Mouse (Mus musculus) forebrain, embryonic 16.5 days (tissue): Measurements from ENCODE around the gene Hist1h3f. TPM values are rescaled to one million over a fixed set of nuclear protein-coding genes. Genes with fewer than 3 reads are reported as not detected.
A peak's percentile ranks its signal among the peaks of the same experiment; 100 is the strongest.
"Not testable (repeated sequence)": the region's sequence is repeated elsewhere in the genome, so short reads cannot be mapped to it uniquely, and the experiment has no call there.

ENCODE experiments used
- ATAC-seq: fragments of 200-750 bp; cut with Nextera tagmentation; 2 replicates; pipeline ENCODE4 v1.8.0; 2017; ENCODE audit warnings: mild to moderate bottlenecking, moderate library complexity
- H3K27ac ChIP-seq: fragments of 300-500 bp; sonication (generic); 2 replicates; pipeline ENCODE4 v1.5.1; 2014; ENCODE audit warnings: low read length, control low read depth
- H3K27me3 ChIP-seq: fragments of 300-500 bp; sonication (generic); replicated peaks from 2 replicates; pipeline ENCODE4 v1.6.1; 2014; ENCODE audit warnings: low read length; ENCODE audit not compliant: control insufficient read depth, insufficient read depth
- H3K36me3 ChIP-seq: fragments of 300-500 bp; sonication (generic); 2 replicates; pipeline ENCODE4 v1.6.1; 2014; ENCODE audit not compliant: control insufficient read depth, insufficient read depth
- H3K4me1 ChIP-seq: fragments of 300-500 bp; sonication (generic); replicated peaks from 2 replicates; pipeline ENCODE4 v1.6.1; 2014; ENCODE audit warnings: low read length; ENCODE audit not compliant: control insufficient read depth, insufficient read depth
- H3K4me2 ChIP-seq: fragments of 300-500 bp; sonication (generic); 2 replicates; pipeline ENCODE4 v1.6.1; 2014; ENCODE audit warnings: mild to moderate bottlenecking, low read length, control low read depth
- H3K4me3 ChIP-seq: fragments of 300-500 bp; sonication (generic); replicated peaks from 2 replicates; pipeline ENCODE4 v1.5.1; 2014; ENCODE audit warnings: mild to moderate bottlenecking, low read length, control low read depth
- H3K9ac ChIP-seq: fragments of 300-500 bp; sonication (generic); replicated peaks from 2 replicates; pipeline ENCODE4 v1.6.1; 2014; ENCODE audit warnings: low read depth, low read length, control low read depth
- H3K9me3 ChIP-seq: fragments of 300-500 bp; sonication (generic); 2 replicates; pipeline ENCODE4 v1.6.1; 2016; ENCODE audit warnings: low read length; ENCODE audit not compliant: control insufficient read depth
- WGBS: fragments of 180-500 bp; shearing (Covaris S2); extraction: QIAGEN DNeasy Blood & Tissue Kit; methylation state at CpG from one replicate; pipeline ENCODE4 v1.1.7; 2014; 5-methylcytosine and 5-hydroxymethylcytosine counted together
- polyA plus RNA-seq: library from polyadenylated mRNA; unstranded; fragments of >200 nt; fragmentation: Nextera tagmentation; extraction: Ambion mirVana; gene quantifications from 2 replicates; pipeline ENCODE4 v1.2.1, GENCODE M21; 2015

Hist1h3f gene
- polyA plus RNA-seq, 1 experiment from 2014 or later = 0.30 TPM

DNA sequence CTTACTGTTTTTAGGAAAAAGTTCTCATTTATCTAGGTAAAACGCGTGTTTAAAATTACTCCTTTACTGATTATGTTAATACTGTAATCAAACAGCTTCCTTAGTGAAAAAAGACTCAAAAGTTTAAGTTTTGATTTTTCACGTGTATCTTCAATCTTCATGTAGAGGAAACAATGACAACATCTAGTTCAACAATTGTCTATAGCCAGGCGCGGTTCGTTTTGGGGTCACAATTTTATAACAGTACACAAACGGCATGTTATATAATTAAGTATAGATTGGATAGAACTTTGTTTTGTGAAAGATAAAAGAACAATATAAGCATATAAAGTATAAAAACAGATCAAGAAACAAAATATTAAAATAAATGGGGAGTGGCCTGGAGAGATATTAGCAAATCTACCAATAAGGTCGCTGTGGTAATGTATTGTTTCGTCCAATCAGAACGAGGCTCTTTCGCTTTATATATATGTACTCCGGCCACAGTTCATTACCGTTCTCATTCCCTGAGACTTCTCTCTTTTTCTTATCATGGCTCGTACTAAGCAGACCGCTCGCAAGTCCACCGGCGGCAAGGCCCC, 31.5 kb downstream of the Hist1h3f start, which contains the start of gene Hist1h3d:
Gene Hist1h3d, plus strand, starts transcription at position 493 of the 581 bp plus-strand sequence.
- WGBS = under 1% methylated on average over 14 of the region's 18 CpGs
- Histone ChIP-seq H3K9me3 (no peaks in the 10 kb centered on the region), H3K36me3 (no peaks in the 10 kb centered on the region), H3K27ac (peak within 1 kb of the TSS; percentile 86), H3K27me3 (no peaks in the 10 kb centered on the region), H3K4me1 (peaks cover 24% of the 10 kb centered on the region), H3K4me3 (peak within 1 kb of the TSS; percentile 49), H3K4me2 (peak within 1 kb of the TSS; percentile 75), H3K9ac (peak within 1 kb of the TSS; percentile 64)
- ATAC-seq = peak; percentile 45

DNA sequence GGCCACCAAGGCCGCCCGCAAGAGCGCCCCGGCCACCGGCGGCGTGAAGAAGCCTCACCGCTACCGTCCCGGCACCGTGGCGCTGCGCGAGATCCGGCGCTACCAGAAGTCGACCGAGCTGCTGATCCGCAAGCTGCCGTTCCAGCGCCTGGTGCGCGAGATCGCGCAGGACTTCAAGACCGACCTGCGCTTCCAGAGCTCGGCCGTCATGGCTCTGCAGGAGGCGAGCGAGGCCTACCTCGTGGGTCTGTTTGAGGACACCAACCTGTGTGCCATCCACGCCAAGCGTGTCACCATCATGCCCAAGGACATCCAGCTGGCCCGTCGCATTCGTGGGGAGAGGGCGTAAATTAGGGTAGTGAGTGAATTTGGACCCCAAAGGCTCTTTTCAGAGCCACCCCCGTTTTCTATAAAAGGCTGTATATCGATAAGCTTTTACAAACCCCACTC, 32.0 kb downstream of the Hist1h3f start:
- not testable (repeated sequence) for H3K9me3 ChIP-seq, ATAC-seq
- WGBS = 0% methylated on average over 10 of the region's 40 CpGs

DNA sequence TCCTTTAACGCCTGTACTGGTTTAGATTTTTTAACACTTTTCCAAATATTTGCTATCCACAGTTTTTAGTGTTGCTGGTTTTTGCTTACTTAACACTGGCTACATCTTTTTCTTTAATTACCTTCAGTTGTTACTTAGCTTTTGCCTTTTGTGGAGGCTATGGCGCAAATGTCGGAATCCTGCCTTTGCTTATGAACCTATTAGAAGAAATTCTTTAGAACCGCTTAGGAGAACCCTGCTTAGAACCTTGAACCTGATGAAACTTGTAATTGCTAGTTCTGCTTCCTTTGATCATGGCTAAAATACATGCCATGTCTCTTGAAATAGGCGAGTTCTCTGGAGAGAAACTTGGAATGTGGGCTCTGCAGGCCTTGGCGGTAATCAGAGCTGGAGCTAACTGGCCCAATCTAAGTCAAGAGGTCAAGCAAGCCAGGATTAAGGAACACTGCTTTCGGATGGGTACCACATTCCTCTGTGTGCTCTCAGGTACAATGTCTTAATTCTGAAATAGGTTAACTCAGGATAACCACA, 32.6 kb downstream of the Hist1h3f start:
- no peaks in the 10 kb centered on the region for H3K36me3 ChIP-seq
- H3K27me3 ChIP-seq = no peaks in the 10 kb centered on the region
- ATAC-seq = no peak
- peak overlapping the region; percentile 49 for H3K4me3 ChIP-seq
- H3K4me1 ChIP-seq = peaks cover 24% of the 10 kb centered on the region
- peak overlapping the region; percentile 1; the same call in 1 of the 2 replicates for H3K27ac ChIP-seq
- peak overlapping the region; percentile 64 for H3K9ac ChIP-seq
- WGBS = 2% methylated on average over 7 of the region's 7 CpGs
- peak overlapping the region; percentile 75 for H3K4me2 ChIP-seq
- no peaks in the 10 kb centered on the region for H3K9me3 ChIP-seq

More for the DNA sequence above, 32.0 kb downstream of the Hist1h3f start:
- H3K4me2 ChIP-seq = peak overlapping the region; percentile 75
- H3K4me3 ChIP-seq = peak overlapping the region; percentile 49
- not testable (repeated sequence) for H3K27me3 ChIP-seq, H3K36me3 ChIP-seq
- peak overlapping the region; percentile 78 for H3K27ac ChIP-seq
- peaks cover 24% of the 10 kb centered on the region for H3K4me1 ChIP-seq
- peak overlapping the region; percentile 64 for H3K9ac ChIP-seq

DNA sequence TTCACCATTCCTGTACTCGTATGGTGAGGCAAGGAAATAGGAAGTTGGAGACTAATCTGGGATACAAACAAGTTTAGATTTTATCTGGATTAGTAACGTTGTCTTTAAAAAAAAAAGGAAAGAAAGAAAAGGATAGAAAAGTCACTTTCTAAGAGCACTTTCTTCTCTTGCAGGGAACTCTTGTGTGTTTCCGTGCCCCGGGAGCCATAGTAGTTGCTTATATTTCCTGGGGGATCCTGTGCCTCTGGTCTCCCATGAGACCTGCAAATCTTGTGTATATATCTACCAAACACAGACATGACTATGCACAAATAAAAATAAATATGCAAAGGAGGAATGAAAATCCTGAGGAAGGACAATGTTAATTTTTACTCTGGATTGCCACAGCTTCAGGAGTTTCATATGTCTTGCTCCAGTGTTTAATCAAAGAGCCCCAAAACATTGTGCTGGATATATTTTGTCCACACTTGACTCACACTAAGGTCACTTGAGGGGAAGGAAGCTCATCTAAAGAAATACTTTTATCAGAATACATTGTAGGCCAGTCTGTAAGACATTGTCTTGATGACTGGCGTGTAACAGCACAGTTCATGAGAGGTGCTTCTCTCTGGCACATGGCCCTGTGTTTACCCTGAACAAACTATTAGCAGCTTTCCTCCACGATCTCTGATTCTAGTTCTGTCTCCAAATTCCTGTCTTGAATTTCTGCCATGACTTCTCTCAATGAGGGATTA, 33.2 kb downstream of the Hist1h3f start:
- H3K9me3 ChIP-seq = no peaks in the 10 kb centered on the region
- peak overlapping the region; percentile 75 for H3K4me2 ChIP-seq
- peaks cover 28% of the 10 kb centered on the region for H3K4me1 ChIP-seq
- no peak for ATAC-seq
- no peaks in the 10 kb centered on the region for H3K27me3 ChIP-seq
- H3K9ac ChIP-seq = no peak overlapping the region; the same call in 1 of the 2 replicates
- no peaks in the 10 kb centered on the region for H3K36me3 ChIP-seq
- no peak overlapping the region for H3K27ac ChIP-seq
- WGBS = 35% methylated on average over 6 of the region's 6 CpGs
- H3K4me3 ChIP-seq = peak overlapping the region; percentile 49

DNA sequence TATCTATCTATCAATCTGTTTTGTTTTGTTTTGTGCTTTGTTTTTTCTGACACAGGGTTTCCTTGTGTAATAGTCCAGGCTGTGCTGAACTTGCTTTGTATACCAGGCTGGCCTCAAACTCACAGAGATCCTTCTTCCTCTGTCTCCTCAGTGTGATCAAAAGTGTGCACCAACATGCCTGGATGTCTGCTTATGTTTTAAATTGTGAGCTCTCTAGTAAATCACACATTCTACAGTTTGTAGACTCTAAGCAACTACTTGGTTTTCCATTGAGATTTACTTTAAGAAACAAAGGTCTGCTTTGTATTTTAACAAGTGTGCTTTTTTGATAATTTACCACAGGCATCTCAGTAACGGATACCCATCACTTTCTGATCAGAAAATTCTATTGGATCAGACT, 34.0 kb downstream of the Hist1h3f start:
- H3K27ac ChIP-seq = no peak overlapping the region
- ATAC-seq = no peak
- H3K4me3 ChIP-seq = no peak overlapping the region
- peaks cover 30% of the 10 kb centered on the region for H3K4me1 ChIP-seq
- no peak overlapping the region for H3K4me2 ChIP-seq
- H3K27me3 ChIP-seq = no peaks in the 10 kb centered on the region
- WGBS = 86% methylated on average over 1 of the region's 1 CpGs
- H3K36me3 ChIP-seq = no peaks in the 10 kb centered on the region
- H3K9me3 ChIP-seq = no peaks in the 10 kb centered on the region
- no peak overlapping the region for H3K9ac ChIP-seq

DNA sequence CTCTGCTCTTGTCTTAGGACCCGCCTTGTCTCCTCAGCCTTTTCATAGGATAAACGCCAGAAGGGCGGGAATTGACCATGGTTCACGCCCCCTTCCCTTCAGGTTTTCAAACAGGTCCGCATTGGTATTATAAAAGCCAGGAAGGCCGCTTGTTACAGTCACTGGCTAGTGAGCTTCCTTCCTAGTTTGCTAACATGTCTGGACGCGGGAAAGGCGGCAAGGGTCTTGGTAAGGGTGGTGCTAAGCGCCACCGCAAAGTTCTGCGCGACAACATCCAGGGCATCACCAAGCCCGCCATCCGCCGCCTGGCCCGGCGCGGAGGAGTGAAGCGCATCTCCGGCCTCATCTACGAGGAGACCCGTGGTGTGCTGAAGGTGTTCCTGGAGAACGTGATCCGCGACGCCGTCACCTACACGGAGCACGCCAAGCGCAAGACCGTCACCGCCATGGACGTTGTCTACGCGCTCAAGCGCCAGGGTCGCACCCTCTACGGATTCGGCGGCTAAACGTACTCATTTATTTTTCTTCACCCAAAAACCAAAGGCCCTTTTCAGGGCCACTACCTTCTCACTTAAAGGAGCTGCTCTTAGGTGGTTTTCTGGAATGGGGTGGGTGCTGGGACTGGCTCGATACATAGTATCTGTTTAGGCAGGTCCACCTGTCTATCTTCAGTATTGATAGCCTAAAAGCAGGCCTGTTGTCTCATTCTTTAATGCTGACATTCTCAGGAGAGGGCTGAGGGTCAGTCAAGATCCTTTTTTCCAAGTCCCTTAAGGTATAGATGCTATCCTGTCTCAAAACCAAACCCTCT, 37.8 kb downstream of the Hist1h3f start, which contains the start of gene Hist1h4d:
Gene Hist1h4d, plus strand, starts transcription at position 191 of the 811 bp plus-strand sequence.
- Histone ChIP-seq H3K27ac (peak within 1 kb of the TSS; percentile 80), H3K4me1 (peaks cover 38% of the 10 kb centered on the region), H3K4me2 (peak within 1 kb of the TSS; percentile 96), H3K4me3 (peak within 1 kb of the TSS; percentile 61), H3K27me3 (no peaks in the 10 kb centered on the region), H3K9ac (peak within 1 kb of the TSS; percentile 67), H3K36me3 (no peaks in the 10 kb centered on the region), H3K9me3 (no peaks in the 10 kb centered on the region)
- WGBS = under 1% methylated on average over 41 of the region's 43 CpGs
- ATAC-seq = peak; percentile 89

DNA sequence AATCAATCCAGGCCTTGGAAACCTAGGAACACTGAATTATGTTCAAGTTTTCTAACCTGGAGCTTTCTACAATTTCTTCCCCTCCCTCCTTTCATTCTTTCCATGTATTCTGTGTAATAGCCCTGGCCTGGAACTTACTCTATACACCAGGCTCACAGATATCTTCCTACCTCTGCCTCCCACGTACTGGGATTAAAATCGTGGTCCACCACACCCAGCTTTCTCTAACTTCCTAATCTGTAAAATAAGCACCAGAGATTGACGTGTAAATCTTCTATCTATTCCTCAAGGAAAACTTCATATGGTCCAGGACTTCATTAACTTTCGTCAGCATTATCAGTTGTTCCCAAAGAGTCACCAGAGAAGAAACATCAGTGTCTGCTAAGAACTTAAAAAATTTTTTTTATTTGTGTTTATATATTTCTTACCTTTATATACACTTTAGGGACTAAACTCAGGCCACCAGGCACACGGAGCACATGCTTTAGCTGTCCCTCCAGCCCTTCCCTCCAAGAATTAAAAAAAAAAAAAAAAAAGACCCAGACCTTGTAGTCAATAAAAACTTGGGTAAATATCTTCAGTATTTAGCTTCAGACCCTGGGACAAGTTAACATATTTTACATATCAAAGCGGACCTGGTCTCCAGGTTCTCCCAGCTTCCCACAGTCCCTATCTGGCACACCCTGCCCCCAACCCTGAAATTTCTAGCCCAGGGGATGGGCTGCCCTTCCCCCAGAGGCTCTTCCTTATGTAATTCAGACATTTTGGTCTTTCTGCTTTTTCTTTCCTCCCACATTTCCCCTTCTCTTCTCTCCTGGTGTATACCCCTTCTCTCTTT, 38.6 kb downstream of the Hist1h3f start:
- H3K4me2 ChIP-seq = peak overlapping the region; percentile 96
- WGBS = 8% methylated on average over 6 of the region's 6 CpGs
- ATAC-seq = no peak
- no peaks in the 10 kb centered on the region for H3K36me3 ChIP-seq
- no peaks in the 10 kb centered on the region for H3K9me3 ChIP-seq
- peak overlapping the region; percentile 80 for H3K27ac ChIP-seq
- H3K4me1 ChIP-seq = peaks cover 33% of the 10 kb centered on the region
- peak overlapping the region; percentile 61 for H3K4me3 ChIP-seq
- no peaks in the 10 kb centered on the region for H3K27me3 ChIP-seq
- H3K9ac ChIP-seq = peak overlapping the region; percentile 67

DNA sequence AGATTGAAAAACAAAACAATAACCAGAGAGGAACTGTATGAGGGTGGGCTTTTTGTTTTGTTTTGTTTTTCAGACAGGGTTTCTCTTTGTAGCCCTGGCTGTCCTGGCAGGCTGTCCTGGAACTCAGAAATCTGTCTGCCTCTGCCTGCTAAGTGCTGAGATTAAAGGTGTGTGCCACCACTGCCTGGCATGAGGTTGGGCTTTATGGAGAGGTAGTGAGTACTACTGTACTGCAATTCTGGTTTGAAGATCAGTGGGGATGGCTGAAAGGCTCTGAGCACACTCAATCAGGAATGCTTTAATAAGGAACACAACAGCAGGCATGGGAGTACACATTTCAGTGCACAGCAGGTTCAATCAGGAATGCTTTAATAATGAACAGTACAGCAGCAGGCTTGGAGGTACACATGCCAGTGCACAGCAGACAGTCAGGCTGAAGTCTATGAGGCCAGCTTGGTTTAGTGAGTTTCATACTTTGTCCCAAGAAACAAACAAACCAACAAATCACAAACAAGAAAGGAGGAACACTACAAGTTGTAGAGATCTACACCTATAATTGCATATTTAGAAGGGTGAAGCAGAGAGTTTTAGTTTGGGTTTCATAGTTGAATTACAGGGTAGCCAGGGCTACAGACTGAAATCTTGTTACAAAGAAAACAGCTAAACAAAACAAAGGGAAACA, 39.7 kb downstream of the Hist1h3f start:
- H3K4me3 ChIP-seq = no peak overlapping the region
- no peak overlapping the region for H3K4me2 ChIP-seq
- peak overlapping the region; percentile 3; the same call in 1 of the 2 replicates for H3K27ac ChIP-seq
- peaks cover 33% of the 10 kb centered on the region for H3K4me1 ChIP-seq
- no peaks in the 10 kb centered on the region for H3K27me3 ChIP-seq
- H3K9me3 ChIP-seq = no peaks in the 10 kb centered on the region
- H3K36me3 ChIP-seq = no peaks in the 10 kb centered on the region
- ATAC-seq = no peak
- H3K9ac ChIP-seq = no peak overlapping the region
